Mouse (Mus musculus): Measurements from ENCODE around the gene Hmgcs1.

- TF ChIP-seq CTCF (IDR thresholded peaks at IDR 0.05; ENCODE audit: borderline replicate concordance, extremely low read depth, insufficient read depth, insufficient read length): no peak
- TF ChIP-seq POLR2A (IDR thresholded peaks at IDR 0.05; ENCODE audit: borderline replicate concordance, extremely low read depth, insufficient read depth, insufficient read length, poor library complexity, severe bottlenecking): no peak
Observed at GRCm38 (mm10) chr13:119716105-119716504, 25.9 kb downstream of the Hmgcs1 start.
